Mouse (Mus musculus): ENCODE measurements at regions not wholly inside any gene's neighbourhood (a gene's known extent, or its start where the extent isn't known, plus 50 kb on each side); places are given as distances from the start of the nearest gene placed in this dataset.

DNA sequence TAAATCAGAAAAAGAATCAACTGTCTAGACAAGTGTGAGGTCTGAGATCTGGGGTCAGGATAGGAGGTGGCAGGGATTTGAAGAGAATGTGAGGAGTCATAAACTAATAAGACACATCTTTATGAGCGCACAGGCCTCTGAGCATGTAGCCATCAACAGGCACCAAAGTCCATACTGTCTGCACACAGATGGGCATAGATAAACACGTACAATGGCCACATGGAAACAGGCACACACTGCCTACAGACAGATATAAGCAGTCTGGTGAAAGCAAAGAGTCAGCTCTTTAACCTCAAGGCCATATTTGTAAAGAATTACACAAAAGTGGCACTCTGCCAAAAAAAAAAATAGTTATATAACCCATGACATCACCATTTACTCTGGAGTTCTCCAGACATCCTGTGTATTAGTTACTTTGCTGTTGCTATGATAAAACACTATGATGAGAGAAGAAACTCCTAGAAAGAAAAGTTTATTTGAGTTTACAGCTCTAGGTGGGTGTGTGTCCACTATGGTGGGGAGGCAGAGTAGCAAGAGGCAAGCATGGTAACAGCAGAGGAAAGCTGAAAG is 101.4 kb downstream of the Adamts15 start:
- no peak for TF ChIP-seq POLR2A (IDR thresholded peaks at IDR 0.05; ENCODE audit: borderline replicate concordance, extremely low read depth, low read depth, low read length)
- TF ChIP-seq CTCF (IDR thresholded peaks at IDR 0.05; ENCODE audit: insufficient read depth, low read length), result no peak
- Histone ChIP-seq H3K4me1 (ENCODE audit: control insufficient read depth, insufficient read depth, low read length) (no peaks in the 10 kb centered on the region), H3K4me3 (replicated peaks; ENCODE audit: extremely low read depth, low read depth, low read length) (no peak overlapping the region)
- WGBS, result 64% methylated on average over 2 of the region's 2 CpGs
- DNase-seq, result no peak

DNA sequence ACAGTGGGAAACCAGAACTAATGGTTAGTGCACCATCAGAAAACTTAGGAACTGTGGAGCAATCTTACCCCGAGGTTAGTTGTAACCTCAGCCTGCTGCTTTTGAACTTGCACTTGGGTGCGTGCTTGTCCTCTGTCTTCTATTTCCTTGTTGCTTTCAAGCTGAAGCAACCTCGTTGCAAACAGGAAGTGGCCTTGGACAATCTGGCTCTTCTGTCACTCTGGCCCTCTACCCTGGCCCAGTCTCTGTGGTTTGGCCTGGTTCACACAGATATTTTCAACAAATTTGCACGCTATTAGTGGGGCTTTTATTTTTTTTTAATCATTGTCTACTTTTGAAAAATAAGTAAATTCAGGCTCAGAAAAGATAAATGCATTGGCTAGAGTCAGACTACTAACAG is 109.0 kb downstream of the Adamts15 start:
- TF ChIP-seq POLR2A (IDR thresholded peaks at IDR 0.05; ENCODE audit: borderline replicate concordance, extremely low read depth, low read depth, low read length) (no peak), CTCF (IDR thresholded peaks at IDR 0.05; ENCODE audit: insufficient read depth, low read length) (no peak)
- WGBS, result 31% methylated on average over 4 of the region's 4 CpGs
- DNase-seq, result no peak
- Histone ChIP-seq H3K4me1 (ENCODE audit: control insufficient read depth, insufficient read depth, low read length) (no peaks in the 10 kb centered on the region), H3K4me3 (replicated peaks; ENCODE audit: extremely low read depth, low read depth, low read length) (no peak overlapping the region)

DNA sequence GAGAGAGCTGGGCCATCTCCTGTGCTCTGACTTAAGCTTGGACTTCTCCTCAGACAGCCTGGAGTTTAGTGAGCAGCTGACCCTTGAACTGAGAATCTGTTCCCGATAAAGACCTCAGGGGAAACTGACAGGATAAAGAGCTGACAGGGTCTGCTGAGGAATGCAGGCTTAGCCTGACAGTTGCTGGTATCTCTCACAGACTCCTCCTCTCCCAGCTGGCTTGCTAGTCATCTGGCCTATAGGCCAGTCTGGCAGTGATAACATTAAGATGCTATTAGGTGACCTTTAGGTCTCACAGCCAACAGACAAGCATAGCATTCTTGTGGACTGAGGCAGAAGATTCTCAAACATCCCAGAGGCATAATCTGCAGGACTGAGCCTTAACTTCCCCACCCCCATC is 111.4 kb downstream of the Adamts15 start:
- no peak for DNase-seq
- Histone ChIP-seq H3K4me1 (ENCODE audit: control insufficient read depth, insufficient read depth, low read length) (no peaks in the 10 kb centered on the region), H3K4me3 (replicated peaks; ENCODE audit: extremely low read depth, low read depth, low read length) (no peak overlapping the region)
- no peak for TF ChIP-seq CTCF (IDR thresholded peaks at IDR 0.05; ENCODE audit: insufficient read depth, low read length)
- TF ChIP-seq POLR2A (IDR thresholded peaks at IDR 0.05; ENCODE audit: borderline replicate concordance, extremely low read depth, low read depth, low read length), result no peak
- whole genome bisulfite sequencing, result 25% methylated on average over 1 of the region's 1 CpGs

DNA sequence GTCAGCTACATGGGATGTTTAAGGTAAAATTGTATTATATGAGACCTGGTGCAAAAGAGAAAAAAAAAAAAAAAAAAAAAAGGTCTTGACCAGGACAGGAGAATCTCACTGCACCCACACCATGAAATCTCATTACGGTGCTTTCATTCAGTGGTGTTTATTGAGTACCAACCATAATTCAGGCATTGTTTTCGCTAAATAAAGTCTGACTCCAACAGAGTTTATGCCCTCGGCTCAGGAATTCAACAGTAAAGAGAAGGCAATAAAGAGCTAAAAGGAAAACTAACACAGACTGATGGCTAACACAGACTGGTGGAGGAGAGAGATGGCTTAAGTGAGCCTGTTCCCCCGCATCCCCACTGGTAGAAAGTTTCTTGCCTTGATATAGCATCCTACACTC is 112.0 kb downstream of the Adamts15 start:
- 84% methylated on average over 4 of the region's 4 CpGs for WGBS
- H3K4me3 ChIP-seq (replicated peaks; ENCODE audit: extremely low read depth, low read depth, low read length), result no peak overlapping the region
- no peak for DNase-seq
- H3K4me1 ChIP-seq (ENCODE audit: control insufficient read depth, insufficient read depth, low read length), result no peaks in the 10 kb centered on the region
- TF ChIP-seq CTCF (IDR thresholded peaks at IDR 0.05; ENCODE audit: insufficient read depth, low read length) (no peak), POLR2A (IDR thresholded peaks at IDR 0.05; ENCODE audit: borderline replicate concordance, extremely low read depth, low read depth, low read length) (no peak)

DNA sequence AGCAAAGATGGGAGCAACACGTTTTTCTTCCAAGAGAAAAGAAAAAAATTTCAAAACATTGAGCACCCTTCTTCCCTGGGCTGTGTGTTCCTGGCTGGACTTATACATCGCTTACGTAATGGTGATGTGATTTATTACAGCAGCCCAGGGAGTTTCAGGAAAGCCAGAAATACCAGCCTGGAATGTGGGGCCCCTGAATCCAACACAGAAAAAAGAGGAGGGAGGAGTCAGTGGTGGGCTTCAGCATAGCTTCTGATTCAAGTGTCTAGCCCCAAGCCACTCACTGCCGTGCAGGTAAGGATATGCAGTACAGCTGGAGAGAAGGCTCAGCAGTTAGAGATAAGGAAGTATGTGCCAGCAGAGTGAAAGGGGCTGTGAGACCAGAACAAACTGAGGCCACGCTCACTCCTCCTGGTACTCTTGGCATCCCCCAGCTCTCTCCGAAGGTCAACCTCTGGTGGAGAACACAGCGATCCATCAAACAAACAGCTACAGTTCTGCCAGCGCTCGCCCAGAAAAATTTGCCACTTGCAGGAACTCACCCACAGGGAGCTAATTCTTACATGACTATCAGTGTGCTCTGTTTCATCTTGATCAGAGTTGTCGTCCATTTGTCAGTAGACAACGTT is 113.3 kb downstream of the Adamts15 start:
- 24% methylated on average over 11 of the region's 11 CpGs for WGBS
- TF ChIP-seq POLR2A (IDR thresholded peaks at IDR 0.05; ENCODE audit: borderline replicate concordance, extremely low read depth, low read depth, low read length), result no peak
- no peak for TF ChIP-seq CTCF (IDR thresholded peaks at IDR 0.05; ENCODE audit: insufficient read depth, low read length)
- Histone ChIP-seq H3K4me3 (replicated peaks; ENCODE audit: extremely low read depth, low read depth, low read length) (no peak overlapping the region), H3K4me1 (ENCODE audit: control insufficient read depth, insufficient read depth, low read length) (no peaks in the 10 kb centered on the region; the same call in 1 of the 2 replicates)
- DNase-seq, result no peak

DNA sequence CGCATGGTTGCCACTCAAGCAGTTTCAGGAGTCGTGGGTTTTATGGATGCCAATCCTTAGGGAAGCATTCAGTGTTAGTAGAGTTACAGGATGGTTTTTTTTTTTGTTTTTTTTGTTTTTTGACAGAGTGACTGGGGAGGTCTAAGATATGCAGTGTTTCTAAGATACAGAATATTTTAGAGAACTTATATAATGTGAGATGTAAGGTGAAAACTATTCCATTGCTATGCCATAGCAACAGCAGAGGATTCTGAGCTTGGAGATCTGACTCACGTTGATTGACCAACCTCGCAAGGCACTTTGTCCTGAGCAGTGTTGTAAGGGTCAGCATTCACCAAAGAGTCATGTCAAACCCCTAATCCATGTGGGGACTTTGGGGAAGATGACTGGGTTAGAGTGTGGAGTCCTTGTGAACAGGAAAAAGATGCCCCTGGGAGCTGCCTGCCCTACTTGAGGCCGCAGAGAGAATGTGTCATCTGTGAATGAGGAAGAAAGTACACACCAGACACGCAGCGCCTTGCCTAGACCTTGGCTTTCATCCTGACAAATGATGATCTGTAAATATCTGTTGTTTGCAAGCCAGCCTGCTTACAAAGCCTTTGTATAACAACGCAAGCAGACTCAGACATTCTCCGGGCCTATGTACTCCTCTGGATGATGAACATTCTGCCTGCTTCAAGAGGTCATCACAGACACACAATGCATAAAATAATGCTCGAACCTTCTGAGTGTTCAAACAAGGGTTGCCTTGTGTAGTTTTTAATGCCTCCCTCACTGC is 118.3 kb downstream of the Adamts15 start:
- H3K4me3 ChIP-seq (replicated peaks; ENCODE audit: extremely low read depth, low read depth, low read length), result no peak overlapping the region
- no peaks in the 10 kb centered on the region; the same call in 1 of the 2 replicates for H3K4me1 ChIP-seq (ENCODE audit: control insufficient read depth, insufficient read depth, low read length)
- no peak for DNase-seq
- 66% methylated on average over 10 of the region's 10 CpGs for WGBS
- TF ChIP-seq CTCF (IDR thresholded peaks at IDR 0.05; ENCODE audit: insufficient read depth, low read length) (no peak), POLR2A (IDR thresholded peaks at IDR 0.05; ENCODE audit: borderline replicate concordance, extremely low read depth, low read depth, low read length) (no peak)

DNA sequence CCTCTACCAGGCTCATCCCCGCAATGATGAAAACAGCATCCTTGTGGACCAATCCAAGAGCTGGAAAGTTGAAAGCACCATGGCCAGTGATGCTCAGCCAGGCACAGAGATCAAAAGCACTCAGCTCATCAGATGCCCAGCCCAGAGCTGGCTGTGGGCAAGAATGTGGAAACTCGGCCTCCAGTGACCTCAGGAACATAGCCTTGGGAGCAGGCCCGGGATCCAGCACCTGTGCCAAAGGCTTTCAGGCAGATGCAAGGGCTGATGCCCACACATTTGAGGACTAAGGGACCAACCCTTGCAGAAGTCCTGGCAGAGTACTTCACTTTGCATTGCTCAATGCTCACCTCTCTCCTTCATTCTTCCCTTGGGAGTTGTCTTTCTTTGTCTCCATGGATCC is 119.4 kb downstream of the Adamts15 start:
- TF ChIP-seq POLR2A (IDR thresholded peaks at IDR 0.05; ENCODE audit: borderline replicate concordance, extremely low read depth, low read depth, low read length), result no peak
- TF ChIP-seq CTCF (IDR thresholded peaks at IDR 0.05; ENCODE audit: insufficient read depth, low read length), result no peak
- 65% methylated on average over 3 of the region's 3 CpGs for WGBS
- Histone ChIP-seq H3K4me3 (replicated peaks; ENCODE audit: extremely low read depth, low read depth, low read length) (no peak overlapping the region), H3K4me1 (ENCODE audit: control insufficient read depth, insufficient read depth, low read length) (no peaks in the 10 kb centered on the region; the same call in 1 of the 2 replicates)
- no peak for DNase-seq

DNA sequence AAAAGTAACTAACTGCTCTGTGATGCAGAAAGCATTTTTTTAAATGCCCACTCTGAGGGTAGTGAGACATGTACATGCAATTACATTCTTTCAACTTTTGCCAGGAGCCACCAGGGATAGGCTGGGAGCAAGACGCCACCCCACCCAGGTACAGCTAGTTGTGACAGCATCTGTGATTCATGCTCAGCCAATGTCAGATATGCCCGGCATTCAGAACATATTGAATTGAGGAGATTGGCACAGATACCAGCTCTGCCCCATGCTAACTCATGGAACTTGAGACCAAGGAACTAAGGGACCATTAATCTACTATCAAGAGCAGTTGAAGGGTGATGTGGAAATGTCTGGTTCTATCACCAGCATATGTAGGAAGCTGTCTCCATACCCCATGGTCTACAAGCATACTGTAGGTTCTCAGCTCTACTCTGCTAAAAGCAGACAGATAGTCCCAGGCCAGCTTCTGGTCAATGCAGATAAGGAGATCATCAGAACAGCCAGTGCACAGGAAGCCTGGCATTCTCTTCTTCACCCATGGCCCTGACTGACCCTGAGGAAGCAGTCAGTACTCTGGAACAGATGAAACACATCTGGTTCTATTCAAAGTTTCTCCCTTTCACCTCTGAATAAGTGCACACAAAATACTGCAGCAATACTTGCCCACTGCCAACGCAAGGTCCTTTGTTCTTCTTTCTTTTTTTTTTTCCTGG is 127.4 kb downstream of the Adamts15 start:
- WGBS, result 70% methylated on average over 3 of the region's 3 CpGs
- Histone ChIP-seq H3K4me1 (ENCODE audit: control insufficient read depth, insufficient read depth, low read length) (no peaks in the 10 kb centered on the region), H3K4me3 (replicated peaks; ENCODE audit: extremely low read depth, low read depth, low read length) (no peak overlapping the region)
- no peak for DNase-seq
- TF ChIP-seq CTCF (IDR thresholded peaks at IDR 0.05; ENCODE audit: insufficient read depth, low read length), result no peak
- no peak for TF ChIP-seq POLR2A (IDR thresholded peaks at IDR 0.05; ENCODE audit: borderline replicate concordance, extremely low read depth, low read depth, low read length)

DNA sequence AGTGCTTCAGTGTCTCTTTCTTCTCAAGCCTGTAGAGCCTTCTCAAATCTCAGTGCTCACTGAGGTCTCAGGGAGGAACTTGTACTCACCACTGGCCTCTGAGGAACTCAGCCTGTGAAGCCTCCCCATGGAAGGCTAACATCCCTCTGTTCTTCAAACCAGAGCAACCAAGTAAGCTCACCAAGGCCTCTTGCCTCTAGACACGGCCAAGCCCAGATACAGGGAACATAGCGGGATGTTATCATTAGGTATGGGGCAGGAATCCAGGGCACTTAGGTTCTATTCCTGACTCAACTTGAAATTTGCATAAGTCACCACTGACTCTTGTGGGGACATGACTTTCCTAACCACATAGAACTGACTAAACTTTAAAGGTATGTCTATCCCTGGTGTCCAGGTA is 141.0 kb downstream of the Adamts15 start:
- no peak for DNase-seq

More for the DNA sequence above, 141.0 kb downstream of the Adamts15 start:
- no peak overlapping the region for H3K4me3 ChIP-seq (replicated peaks; ENCODE audit: extremely low read depth, low read depth, low read length)
- 81% methylated on average over 2 of the region's 2 CpGs for whole genome bisulfite sequencing
- no peaks in the 10 kb centered on the region for H3K4me1 ChIP-seq (ENCODE audit: control insufficient read depth, insufficient read depth, low read length)
- TF ChIP-seq POLR2A (IDR thresholded peaks at IDR 0.05; ENCODE audit: borderline replicate concordance, extremely low read depth, low read depth, low read length), result no peak
- no peak for TF ChIP-seq CTCF (IDR thresholded peaks at IDR 0.05; ENCODE audit: insufficient read depth, low read length)
